Mouse (Mus musculus) cerebellum, adult 2 months (tissue): ENCODE measurements around the gene Sacm1l. TPM values are rescaled to one million over a fixed set of nuclear protein-coding genes. Genes with fewer than 3 reads are reported as not detected.
A peak's percentile ranks its signal among the peaks of the same experiment; 100 is the strongest.

Source experiments
- DNase-seq, 2 experiments: peaks; one replicate each; pipeline ENCODE4 v3.0.0; 2021
- H3K27ac ChIP-seq: fragments of 200-500 bp; 2 replicates; pipeline ENCODE4 v1.5.1; 2012; ENCODE audit warnings: low read length, control low read depth, inconsistent platforms; ENCODE audit not compliant: insufficient read depth
- H3K27me3 ChIP-seq: fragments of 200-500 bp; 2 replicates; pipeline ENCODE4 v1.6.1; 2012; ENCODE audit warnings: inconsistent platforms, mild to moderate bottlenecking, low read length, moderate library complexity; ENCODE audit not compliant: control insufficient read depth, insufficient read depth
- H3K4me1 ChIP-seq: fragments of 200-500 bp; 2 replicates; pipeline ENCODE4 v1.6.1; 2011; ENCODE audit warnings: low read length; ENCODE audit not compliant: control insufficient read depth, insufficient read depth
- H3K4me3 ChIP-seq: fragments of 200-500 bp; replicated peaks from 2 replicates; pipeline ENCODE3; 2011; ENCODE audit warnings: mild to moderate bottlenecking, low read depth, low read length, control low read depth; ENCODE audit not compliant: insufficient read depth
- CTCF ChIP-seq: fragments of 200-500 bp; IDR thresholded peaks from 2 replicates; pipeline ENCODE4 v1.5.1; 2011; ENCODE audit warnings: low read depth, mild to moderate bottlenecking, control low read depth, low read length, moderate library complexity, borderline replicate concordance; ENCODE audit not compliant: insufficient read depth
- POLR2A ChIP-seq: fragments of 200-500 bp; IDR thresholded peaks from 2 replicates; pipeline ENCODE4 v1.6.1; 2011; ENCODE audit warnings: low read length, control low read depth, borderline replicate concordance; ENCODE audit not compliant: insufficient read depth
- WGBS: fragments of 180-500 bp; shearing (Covaris S2); methylation state at CpG from one replicate; pipeline ENCODE4 v1.1.7; 2018; 5-methylcytosine and 5-hydroxymethylcytosine counted together
- polyA plus RNA-seq: library from polyadenylated mRNA; depleted of rRNA; stranded (reverse); fragments of >200 nt; gene quantifications from 2 replicates; pipeline ENCODE4 v1.2.3, GENCODE M21; 2012

The Sacm1l gene
- polyA plus RNA-seq, 1 experiment, result 57.1 TPM

DNA sequence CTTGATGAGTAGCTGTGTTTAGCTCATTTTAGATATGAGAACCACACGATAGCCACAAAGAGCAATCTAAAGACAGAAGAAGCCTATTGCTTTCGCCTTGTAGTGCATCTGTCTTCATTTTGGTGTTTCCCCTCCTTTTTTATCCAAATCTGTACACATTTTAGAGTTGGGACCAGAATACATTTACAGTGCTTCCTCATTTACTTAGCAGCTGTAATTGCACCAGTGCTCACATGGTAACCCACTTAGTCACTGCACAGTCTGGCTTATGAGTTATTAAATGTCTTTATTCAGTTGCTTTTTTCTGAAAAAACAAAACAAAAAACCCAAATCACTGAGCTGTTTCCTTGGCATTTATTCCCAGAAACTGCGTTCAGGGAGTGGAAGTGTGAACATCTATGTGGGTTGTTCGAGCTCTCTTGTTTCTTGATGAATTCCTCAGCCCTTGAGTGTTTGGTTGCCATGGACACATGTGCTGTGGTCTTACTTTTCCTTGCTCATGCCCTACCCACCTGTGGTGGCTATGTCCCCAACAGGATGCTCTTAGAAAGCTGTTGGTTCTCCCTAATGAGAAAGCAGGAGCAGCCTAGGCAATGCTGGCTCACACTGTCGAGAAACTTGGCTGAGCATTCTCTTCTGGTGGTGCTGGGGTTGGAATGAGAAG lies 26.3 kb upstream of the Sacm1l start:
- TF ChIP-seq POLR2A (no peak), CTCF (no peak)
- no peaks in the 10 kb centered on the region for H3K4me1 ChIP-seq
- no peak overlapping the region for H3K27ac ChIP-seq
- no peaks in the 10 kb centered on the region for H3K27me3 ChIP-seq
- WGBS, result 72% methylated on average over 5 of the region's 5 CpGs
- H3K4me3 ChIP-seq, result no peak overlapping the region
- DNase-seq, result no peak

DNA sequence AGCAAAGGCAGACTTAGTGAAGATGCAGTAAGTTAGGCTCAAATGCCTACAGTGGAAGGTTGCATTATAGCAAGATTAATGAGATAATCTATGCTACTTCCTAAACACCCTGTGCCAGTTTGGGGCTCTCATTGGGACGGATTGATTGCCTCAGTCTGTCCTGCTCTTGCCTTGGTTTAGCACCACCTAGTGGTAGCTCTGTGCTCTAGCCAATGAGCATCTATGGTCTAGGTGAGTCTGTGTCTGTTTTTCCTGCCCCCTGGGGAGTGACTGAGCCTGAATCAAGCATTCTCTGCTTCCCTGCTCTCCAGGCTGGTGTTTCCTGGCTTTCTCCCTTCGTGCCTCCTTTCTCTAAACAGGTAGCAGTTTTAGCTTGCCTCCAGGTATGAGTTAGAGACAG lies 25.2 kb upstream of the Sacm1l start:
- TF ChIP-seq POLR2A, result no peak
- peak; percentile 94 for TF ChIP-seq CTCF
- peak; percentile 60 to 71 for DNase-seq
- Histone ChIP-seq H3K4me3 (no peak overlapping the region), H3K27me3 (no peaks in the 10 kb centered on the region), H3K27ac (no peak overlapping the region), H3K4me1 (no peaks in the 10 kb centered on the region)
- 7% methylated on average over 2 of the region's 2 CpGs for whole genome bisulfite sequencing

DNA sequence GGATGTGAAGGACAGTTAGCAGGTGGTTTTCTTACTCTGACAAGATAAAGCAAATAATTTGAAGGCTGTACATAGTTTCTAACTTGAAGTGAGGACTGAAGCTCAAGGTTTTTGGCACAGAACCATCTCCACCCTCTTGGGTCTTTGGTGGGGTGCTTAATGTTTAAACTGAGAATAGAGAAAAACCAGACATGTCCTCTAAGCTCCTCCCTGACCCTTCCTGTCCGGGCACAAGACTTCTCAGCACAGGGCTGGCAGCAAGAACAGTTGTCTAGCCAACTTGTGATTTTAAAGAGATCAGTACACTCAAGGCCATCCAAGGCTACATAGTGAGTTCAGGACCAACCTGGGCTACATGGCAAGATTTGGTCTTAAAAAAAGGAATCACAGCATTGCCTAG lies 24.0 kb upstream of the Sacm1l start:
- no peak overlapping the region for H3K27ac ChIP-seq
- H3K4me1 ChIP-seq, result no peaks in the 10 kb centered on the region
- TF ChIP-seq POLR2A (no peak), CTCF (no peak)
- no peak overlapping the region for H3K4me3 ChIP-seq
- no peak for DNase-seq
- 39% methylated on average over 1 of the region's 1 CpGs for WGBS
- H3K27me3 ChIP-seq, result no peaks in the 10 kb centered on the region

DNA sequence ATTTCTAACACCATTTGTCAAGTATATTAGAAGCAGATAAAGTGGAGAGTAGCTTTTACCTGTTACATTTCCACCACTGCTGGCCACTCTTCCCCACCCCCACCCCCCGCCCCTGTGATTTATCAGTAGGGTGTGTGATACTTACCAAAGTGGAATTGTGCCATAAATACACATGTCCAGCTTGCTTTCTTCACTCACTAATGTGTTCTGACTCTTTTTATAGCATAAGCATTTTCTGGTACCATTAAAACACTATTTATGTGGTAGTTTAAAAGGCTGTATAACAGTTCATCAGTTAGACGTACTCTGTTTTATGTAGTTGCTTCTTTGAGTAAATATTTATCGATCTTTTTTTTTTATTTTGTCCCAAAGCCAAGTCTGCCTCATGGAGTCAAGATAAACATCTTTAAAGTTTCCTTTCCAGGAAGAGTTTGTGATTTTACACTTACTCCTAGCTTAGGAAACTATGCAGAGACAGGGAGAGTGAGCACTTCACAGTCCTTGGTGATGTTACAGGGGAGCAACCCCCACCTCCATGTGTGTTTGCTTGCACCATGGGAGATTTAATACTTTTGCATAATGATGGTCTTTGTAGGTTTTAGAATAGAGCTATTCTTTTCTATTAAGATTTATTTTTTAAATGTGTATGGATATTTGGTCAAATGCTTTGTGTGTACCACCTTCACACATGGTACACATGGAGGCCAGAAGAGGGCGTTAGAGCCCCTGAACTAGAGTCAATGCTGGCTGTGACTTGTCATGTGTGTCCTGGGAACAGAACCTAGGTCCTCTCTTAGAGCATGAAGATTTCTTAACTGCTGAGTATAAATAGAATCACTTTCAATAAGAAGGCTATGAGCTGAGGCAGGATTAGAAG lies 23.1 kb upstream of the Sacm1l start:
- Histone ChIP-seq H3K4me1 (no peaks in the 10 kb centered on the region), H3K27me3 (no peaks in the 10 kb centered on the region), H3K27ac (no peak overlapping the region), H3K4me3 (no peak overlapping the region)
- DNase-seq, result no peak
- TF ChIP-seq POLR2A (no peak), CTCF (no peak)
- 77% methylated on average over 4 of the region's 4 CpGs for whole genome bisulfite sequencing

DNA sequence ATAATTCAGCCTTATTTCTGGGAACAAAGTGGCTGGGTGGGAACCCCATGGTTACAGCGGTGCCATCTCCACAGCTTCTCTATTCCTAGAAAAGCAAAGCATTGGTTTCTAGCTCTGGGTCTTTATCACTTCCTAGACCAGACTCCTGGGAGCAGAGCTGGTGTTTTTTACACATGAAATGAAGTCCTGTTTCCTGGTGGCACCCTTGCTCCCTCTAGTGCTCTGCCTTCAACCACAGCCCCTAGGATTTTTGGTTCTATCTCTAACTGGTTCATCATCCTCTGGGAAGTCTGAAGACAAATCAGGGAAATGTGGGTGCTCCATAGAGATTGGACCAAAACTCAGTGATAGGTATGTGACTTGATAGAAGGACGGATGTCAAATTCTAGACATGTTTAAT lies 22.2 kb upstream of the Sacm1l start:
- TF ChIP-seq CTCF (no peak), POLR2A (no peak)
- Histone ChIP-seq H3K27me3 (no peaks in the 10 kb centered on the region), H3K4me1 (no peaks in the 10 kb centered on the region), H3K4me3 (no peak overlapping the region), H3K27ac (no peak overlapping the region)
- DNase-seq, result no peak
- 90% methylated on average over 2 of the region's 2 CpGs for WGBS

DNA sequence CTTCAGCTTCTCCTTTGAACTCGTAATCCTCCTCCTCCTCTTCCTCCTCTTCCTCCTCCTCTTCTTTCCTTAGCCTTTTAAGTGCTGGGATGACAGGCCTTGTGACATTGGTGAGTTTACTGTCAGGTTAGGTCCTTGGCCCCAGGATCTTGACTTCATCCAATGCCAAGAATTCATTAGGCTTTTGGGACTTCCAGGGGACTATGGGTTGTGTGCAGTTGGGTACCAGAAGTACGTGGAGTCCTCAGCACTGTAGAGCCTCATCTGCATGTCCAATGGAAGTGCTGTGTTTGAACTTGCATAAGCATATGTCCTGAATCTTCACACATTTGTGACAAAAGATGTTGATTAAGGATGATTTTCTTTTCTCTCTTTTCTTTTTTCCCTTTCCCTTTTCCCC lies 20.6 kb upstream of the Sacm1l start:
- Histone ChIP-seq H3K27ac (no peak overlapping the region), H3K4me1 (no peaks in the 10 kb centered on the region), H3K4me3 (no peak overlapping the region), H3K27me3 (no peaks in the 10 kb centered on the region)
- 87% methylated on average over 2 of the region's 2 CpGs for WGBS
- no peak for TF ChIP-seq POLR2A
- no peak for TF ChIP-seq CTCF
- no peak for DNase-seq

DNA sequence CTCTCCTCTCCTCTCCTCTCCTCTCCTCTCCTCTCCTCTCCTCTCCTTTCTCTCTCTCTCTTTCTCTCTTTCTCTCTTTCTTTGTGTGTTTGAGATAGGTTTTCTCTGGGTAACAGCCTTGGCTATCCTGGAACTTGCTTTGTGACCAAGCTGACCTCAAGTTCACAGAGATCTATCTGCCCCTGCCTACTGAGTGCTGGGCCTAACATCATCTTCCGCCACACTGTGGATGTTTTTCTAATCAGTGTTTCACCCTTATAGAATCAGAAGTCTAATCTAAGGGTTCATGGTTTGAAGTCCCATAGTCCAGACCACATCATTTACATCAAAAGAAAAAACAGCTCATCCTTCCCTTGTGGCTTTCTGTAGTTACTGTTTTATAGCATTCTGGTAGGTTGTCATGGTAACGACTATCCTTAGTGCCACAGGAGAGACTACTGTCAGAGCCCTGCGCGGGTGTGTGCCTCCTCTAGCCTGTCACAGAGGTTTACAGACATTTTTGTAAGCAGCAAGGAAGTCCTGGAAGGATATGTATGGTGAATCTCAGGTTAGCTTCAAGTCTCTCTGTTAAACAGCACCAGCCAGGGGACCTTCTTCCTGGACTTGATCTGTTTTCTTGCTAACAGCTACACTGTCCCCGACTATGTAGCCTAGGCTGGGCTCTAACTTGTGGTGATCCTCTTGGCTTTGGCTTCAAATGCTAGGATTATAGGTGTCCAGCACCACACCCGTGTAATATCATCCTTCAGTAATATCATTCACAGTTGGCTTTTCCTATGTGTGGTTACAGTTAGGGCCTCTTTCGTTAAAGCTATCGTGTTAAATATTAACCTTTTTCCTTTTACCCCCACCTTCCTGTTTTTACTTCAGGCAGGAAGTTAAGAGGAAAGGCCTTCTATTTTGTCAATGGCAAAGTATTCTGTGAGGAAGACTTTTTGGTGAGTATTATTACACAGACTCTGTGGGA lies 19.6 kb upstream of the Sacm1l start:
- Histone ChIP-seq H3K27me3 (no peaks in the 10 kb centered on the region), H3K4me1 (no peaks in the 10 kb centered on the region), H3K27ac (no peak overlapping the region), H3K4me3 (no peak overlapping the region)
- no peak for TF ChIP-seq CTCF
- no peak for TF ChIP-seq POLR2A
- no peak for DNase-seq
- 86% methylated on average over 8 of the region's 8 CpGs for WGBS
